Mouse (Mus musculus): ENCODE results near the gene Prkch.

DNA sequence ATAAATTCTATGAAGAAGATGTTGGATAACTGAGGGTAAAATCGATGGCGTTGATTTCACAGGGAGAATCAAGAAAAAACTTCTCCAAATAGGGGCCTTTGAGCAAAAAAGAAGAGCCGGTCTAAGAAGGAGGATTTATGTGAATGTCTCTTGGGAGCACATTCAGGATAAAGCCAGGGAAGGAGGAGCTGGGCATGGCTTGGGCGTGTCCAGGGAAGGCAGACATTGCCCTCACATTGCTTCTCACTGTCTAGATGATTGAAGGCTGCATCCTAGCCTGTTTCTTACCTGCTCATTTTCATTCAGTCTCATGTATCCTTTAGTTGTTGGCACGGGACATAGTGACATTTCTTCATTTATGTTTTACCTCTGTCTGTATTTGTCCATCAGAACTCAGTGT is 146.5 kb downstream of the Prkch start:
- TF ChIP-seq CTCF (conservative IDR thresholded peaks at IDR 0.05; ENCODE audit: low read length), result no peak
- TF ChIP-seq POU5F1 (IDR thresholded peaks at IDR 0.05; ENCODE audit: borderline replicate concordance, low read length), result no peak
- no peak for TF ChIP-seq NANOG (IDR thresholded peaks at IDR 0.05; ENCODE audit: borderline replicate concordance, low read length)

All from E14TG2a.4 (cell line).